Mouse (Mus musculus): ENCODE measurements around the gene Vmn2r7.
"Not testable (repeated sequence)": the region's sequence is repeated elsewhere in the genome, so short reads cannot be mapped to it uniquely, and the experiment has no call there.

The Vmn2r7 gene

GRCm38 (mm10) chr3:64844665-64845064 lies at the start of gene Vmn2r7:
Gene Vmn2r7 (minus strand): TSS chr3:64844765.
- DNase-seq (ENCODE audit: low spot score in 2 of 2) = not testable (repeated sequence)

- DNase-seq (ENCODE audit: low spot score in 2 of 2) = no peak
These were observed 45.2 kb upstream of the Vmn2r7 start for GRCm38 (mm10) chr3:64889725-64890124.

- no peak for DNase-seq (ENCODE audit: low spot score in 2 of 2)
These were observed 33.8 kb upstream of the Vmn2r7 start for GRCm38 (mm10) chr3:64878199-64878977.

- no peak for DNase-seq (ENCODE audit: low spot score in 2 of 2)
These were observed 32.1 kb upstream of the Vmn2r7 start for GRCm38 (mm10) chr3:64876669-64877068.

DNA sequence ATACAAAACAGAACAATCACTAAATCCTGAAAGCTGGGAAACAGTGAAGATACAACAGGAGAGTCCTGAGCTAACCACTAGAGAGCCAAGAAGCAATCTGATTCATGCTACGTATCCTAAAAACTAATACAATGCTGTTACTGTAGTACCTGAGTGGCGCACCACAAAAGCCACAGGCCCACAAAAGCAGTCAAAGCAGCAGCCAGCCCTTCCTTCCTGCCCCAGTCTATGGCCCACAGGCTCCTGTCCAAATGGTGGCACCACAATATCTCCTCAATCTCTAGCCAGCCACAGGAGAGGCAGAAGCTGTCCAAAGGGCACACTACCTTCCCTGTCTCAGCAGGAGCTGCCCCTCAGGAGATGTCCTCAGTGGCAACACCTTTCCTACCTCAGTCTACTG lies 1.7 kb downstream of the Vmn2r7 start:
- DNase-seq (ENCODE audit: low spot score in 2 of 2) = no peak

GRCm38 (mm10) chr3:64842299-64842698 lies 2.3 kb downstream of the Vmn2r7 start:
- peak; percentile 4 to 8 for DNase-seq (ENCODE audit: low spot score in 2 of 2)

DNA sequence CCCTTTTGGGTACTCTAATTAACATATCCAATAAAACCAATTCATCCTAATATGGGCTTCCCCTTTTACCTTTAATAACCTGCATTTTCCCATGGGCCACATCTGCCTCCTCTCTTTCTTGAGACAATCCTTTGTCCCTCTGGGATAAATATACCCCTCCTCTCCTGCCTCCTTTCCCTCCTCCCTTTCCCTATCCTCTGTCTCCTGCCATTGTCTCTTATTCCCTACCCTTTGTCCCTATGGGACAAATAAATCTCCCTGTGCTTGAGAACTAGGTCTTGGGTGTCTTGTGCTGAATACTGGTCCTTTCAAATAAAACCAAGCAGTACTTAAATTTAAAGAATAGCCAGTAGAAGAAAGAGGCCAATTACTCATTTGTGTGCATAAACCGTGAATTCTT lies 13.4 kb downstream of the Vmn2r7 start:
- no peak for DNase-seq (ENCODE audit: low spot score in 2 of 2)

GRCm38 (mm10) chr3:64791245-64791591 lies 53.3 kb downstream of the Vmn2r7 start:
- DNase-seq (ENCODE audit: low spot score in 2 of 2) = no peak

DNA sequence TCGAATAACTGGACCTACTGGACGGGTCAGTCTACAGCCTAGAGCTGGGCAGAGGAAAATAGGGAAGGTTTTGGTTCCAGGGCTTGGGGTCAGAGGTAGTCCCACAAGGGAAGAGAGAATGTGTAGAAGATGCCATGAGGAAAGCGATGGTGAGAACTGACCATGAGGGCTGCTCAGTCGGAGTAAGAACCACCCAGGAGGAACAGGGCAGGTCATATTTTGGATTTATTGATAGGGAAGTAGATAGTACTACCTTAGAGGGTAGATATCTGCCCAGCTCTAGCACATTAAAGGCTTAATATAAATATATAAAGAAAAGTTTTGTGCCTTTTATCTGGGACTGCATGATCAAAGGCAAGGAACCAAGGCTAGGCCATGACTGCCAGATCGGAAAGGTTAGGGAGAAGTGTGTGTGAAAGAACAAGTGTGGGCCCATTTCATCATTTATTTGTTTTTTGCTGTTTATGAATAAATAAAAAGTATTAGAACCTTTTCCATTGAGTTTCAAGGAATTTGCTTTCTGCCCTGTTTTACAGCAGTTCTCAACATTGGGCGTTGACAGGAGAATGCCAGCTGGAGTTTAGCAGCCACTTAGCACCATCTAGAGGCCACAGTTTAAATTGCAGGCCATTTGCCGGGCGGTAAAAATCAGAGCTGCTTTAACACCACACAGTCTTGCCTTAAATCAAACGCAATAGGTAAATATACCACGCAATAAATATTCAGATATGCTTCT lies 53.9 kb downstream of the Vmn2r7 start:
- peak; percentile 28 to 33 for DNase-seq (ENCODE audit: low spot score in 2 of 2)

DNA sequence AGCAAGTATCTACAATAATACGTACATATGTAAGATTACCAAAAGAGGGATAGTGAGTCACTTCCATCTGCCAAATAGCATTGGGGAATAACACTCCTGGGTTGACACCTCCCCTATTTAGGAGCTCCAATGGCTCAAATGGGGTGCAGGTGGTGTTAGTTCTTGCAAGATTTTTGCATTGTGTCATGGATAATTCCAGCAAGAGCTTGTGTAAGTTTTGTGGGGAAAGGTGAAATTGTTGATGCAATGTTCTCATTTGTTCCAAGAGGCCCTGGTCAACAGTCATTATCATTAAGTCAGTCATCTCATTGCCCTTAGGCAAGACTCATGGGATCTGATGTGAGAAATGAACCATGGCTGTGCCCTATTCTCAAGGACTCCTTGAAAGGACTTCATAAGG lies 61.7 kb downstream of the Vmn2r7 start:
- no peak for DNase-seq (ENCODE audit: low spot score in 2 of 2)

DNA sequence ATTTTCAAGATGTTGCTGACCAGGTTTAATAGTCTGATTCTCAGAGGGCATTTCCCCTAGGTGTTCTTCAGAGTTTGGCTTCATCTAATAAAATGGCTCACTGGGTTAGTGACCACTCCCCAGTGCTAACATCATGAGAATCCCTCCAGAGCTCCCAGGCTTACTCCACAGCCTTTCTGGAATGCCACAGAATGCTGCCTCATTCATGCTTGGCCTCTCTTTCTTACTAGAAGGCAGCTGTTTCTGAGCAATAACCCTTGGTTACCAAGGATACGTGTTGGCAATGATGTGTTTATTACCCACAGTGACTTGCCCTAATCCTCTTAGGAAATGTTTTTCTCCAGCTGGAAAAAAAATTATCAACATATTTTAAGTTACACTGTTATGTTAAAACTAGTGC lies 72.4 kb downstream of the Vmn2r7 start:
- no peak for DNase-seq (ENCODE audit: low spot score in 2 of 2)

DNA sequence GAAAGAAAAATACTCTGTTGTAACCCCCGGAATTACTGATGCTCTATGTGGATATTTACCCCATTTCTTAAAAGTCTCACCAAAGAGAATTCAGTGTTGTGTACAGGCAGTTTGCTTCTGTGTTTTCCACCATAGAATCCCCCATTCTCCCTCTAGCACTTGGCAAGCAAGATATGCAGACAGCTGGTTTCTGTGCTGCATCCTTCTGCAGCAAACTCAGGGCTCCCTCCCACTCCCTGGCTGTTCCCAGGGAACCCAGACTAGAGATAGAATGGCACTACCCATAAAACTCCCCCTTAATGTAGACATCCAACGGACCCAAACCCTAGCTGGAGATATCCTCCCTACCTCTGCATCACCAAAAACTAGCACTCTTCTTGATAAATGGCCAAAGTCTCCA lies 88.4 kb downstream of the Vmn2r7 start:
- no peak for DNase-seq (ENCODE audit: low spot score in 2 of 2)

GRCm38 (mm10) chr3:64727187-64727970 lies 117.2 kb downstream of the Vmn2r7 start:
- not testable (repeated sequence) for DNase-seq (ENCODE audit: low spot score in 2 of 2)

DNA sequence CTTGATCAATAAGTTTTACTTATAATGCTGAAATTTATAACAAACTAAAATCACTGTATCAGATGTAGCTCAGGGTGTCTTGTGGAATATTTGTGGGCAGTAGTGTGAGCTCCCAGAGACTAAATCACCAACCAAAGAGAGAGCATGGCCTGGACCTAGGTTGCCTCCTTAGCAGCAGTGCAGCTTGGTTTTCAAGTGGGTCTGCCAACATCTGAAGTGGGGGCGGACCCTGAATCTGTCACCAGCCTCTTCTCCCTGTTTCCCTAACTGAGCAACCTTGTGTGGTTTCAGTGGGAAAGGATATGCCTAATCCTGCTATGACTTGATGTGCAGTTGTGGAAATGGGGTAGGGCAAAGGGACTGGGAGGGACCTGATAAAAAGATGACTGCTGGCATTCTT lies 118.8 kb downstream of the Vmn2r7 start:
- not testable (repeated sequence) for DNase-seq (ENCODE audit: low spot score in 2 of 2)

- DNase-seq (ENCODE audit: low spot score in 2 of 2) = not testable (repeated sequence)
These were observed 168.5 kb downstream of the Vmn2r7 start for GRCm38 (mm10) chr3:64676069-64676468.
